Mouse (Mus musculus): ENCODE data around the gene Zfhx3. TPM values are rescaled to one million over a fixed set of nuclear protein-coding genes. Genes with fewer than 3 reads are reported as not detected.

Zfhx3 gene
- total and polyA plus RNA-seq, 3 experiments: 0.11 to 0.30 TPM; not detected in 1

- ATAC-seq (ENCODE audit: extremely low read depth, insufficient number of reproducible peaks, low FRiP score, poor library complexity, severe bottlenecking) (no peak), DNase-seq (ENCODE audit: low spot score) (no peak)
- Histone ChIP-seq H3K36me3 (replicated peaks) (no peaks in the 10 kb centered on the region), H3K4me3 (ENCODE audit: low read depth, low read length) (no peak overlapping the region), H3K27me3 (ENCODE audit: insufficient read depth, low read length) (no peaks in the 10 kb centered on the region), H3K4me1 (ENCODE audit: insufficient read depth, low read depth, low read length) (no peaks in the 10 kb centered on the region), H3K9me3 (replicated peaks) (peaks cover 51% of the 10 kb centered on the region)
- TF ChIP-seq TAL1 (conservative IDR thresholded peaks at IDR 0.05; ENCODE audit: low read depth, low read length) (no peak), CTCF (IDR thresholded peaks at IDR 0.05; ENCODE audit: low read depth, low read length) (no peak), GATA1 (IDR thresholded peaks at IDR 0.05; ENCODE audit: borderline replicate concordance, low read length) (no peak)
Observed at GRCm38 (mm10) chr8:108711490-108711793, 769.0 kb downstream of the Zfhx3 start.

DNA sequence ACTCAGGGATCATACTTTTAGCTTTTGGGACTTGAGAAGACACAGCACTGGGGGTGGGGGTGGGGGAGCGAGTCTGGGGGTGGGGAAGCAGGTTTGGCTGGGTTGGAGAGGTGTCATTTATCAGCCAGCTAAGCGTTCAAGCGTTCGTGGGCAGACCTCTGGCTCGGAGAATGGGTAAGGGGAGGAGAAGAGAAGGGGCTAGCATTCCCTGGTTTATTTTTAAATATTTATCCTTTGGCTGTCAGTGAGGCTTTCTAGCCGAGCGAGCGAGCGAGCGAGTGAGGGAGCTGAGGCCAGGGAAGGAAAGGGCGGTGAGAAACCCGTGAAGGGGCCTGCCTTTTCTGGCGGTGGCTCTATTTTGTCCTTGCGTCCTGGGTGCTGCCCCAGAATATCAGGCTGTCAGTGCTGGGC lies 769.6 kb downstream of the Zfhx3 start:
- DNase-seq (ENCODE audit: low spot score) (no peak), ATAC-seq (ENCODE audit: extremely low read depth, insufficient number of reproducible peaks, low FRiP score, poor library complexity, severe bottlenecking) (no peak)
- Histone ChIP-seq H3K27me3 (ENCODE audit: insufficient read depth, low read length) (no peaks in the 10 kb centered on the region), H3K36me3 (replicated peaks) (no peaks in the 10 kb centered on the region), H3K9me3 (replicated peaks) (peaks cover 54% of the 10 kb centered on the region), H3K4me1 (ENCODE audit: insufficient read depth, low read depth, low read length) (no peaks in the 10 kb centered on the region), H3K4me3 (ENCODE audit: low read depth, low read length) (no peak overlapping the region)
- no peak for TF ChIP-seq CTCF (IDR thresholded peaks at IDR 0.05; ENCODE audit: low read depth, low read length)
- no peak for TF ChIP-seq POLR2AphosphoS5 (IDR thresholded peaks at IDR 0.05; ENCODE audit: insufficient replicate concordance, low read depth, low read length)

DNA sequence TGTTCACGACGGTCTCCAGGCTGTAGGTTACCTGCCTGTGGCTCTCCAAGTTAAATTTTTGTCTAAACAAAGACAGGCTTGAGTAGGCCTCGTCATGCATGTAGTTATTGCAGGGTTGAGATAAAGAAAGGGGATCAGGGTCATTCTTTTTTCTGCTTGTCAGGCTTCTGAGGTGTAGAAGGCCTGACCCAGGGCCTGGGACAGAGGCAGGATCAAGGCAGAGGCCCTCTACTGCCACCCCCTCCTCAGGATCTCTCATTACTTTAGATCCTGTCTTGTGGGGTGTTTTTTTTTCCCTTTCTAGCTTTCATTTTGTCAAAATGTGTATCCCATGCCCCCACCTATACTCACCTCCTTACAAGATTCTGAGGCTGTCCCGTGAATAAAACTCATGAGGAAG lies 770.2 kb downstream of the Zfhx3 start:
- H3K9me3 ChIP-seq (replicated peaks): peaks cover 55% of the 10 kb centered on the region
- TF ChIP-seq POLR2AphosphoS5 (IDR thresholded peaks at IDR 0.05; ENCODE audit: insufficient replicate concordance, low read depth, low read length) (no peak), GATA2 (IDR thresholded peaks at IDR 0.05; ENCODE audit: borderline replicate concordance, low read depth, low read length) (no peak), GATA1 (IDR thresholded peaks at IDR 0.05; ENCODE audit: borderline replicate concordance, low read length) (no peak), CTCF (IDR thresholded peaks at IDR 0.05; ENCODE audit: low read depth, low read length) (no peak), TAL1 (conservative IDR thresholded peaks at IDR 0.05; ENCODE audit: low read depth, low read length) (no peak)
- H3K4me3 ChIP-seq (ENCODE audit: low read depth, low read length): no peak overlapping the region
- ATAC-seq (ENCODE audit: extremely low read depth, insufficient number of reproducible peaks, low FRiP score, poor library complexity, severe bottlenecking) (no peak), DNase-seq (ENCODE audit: low spot score) (no peak)
- H3K4me1 ChIP-seq (ENCODE audit: insufficient read depth, low read depth, low read length): no peaks in the 10 kb centered on the region
- no peaks in the 10 kb centered on the region for H3K36me3 ChIP-seq (replicated peaks)
- no peaks in the 10 kb centered on the region for H3K27me3 ChIP-seq (ENCODE audit: insufficient read depth, low read length)

DNA sequence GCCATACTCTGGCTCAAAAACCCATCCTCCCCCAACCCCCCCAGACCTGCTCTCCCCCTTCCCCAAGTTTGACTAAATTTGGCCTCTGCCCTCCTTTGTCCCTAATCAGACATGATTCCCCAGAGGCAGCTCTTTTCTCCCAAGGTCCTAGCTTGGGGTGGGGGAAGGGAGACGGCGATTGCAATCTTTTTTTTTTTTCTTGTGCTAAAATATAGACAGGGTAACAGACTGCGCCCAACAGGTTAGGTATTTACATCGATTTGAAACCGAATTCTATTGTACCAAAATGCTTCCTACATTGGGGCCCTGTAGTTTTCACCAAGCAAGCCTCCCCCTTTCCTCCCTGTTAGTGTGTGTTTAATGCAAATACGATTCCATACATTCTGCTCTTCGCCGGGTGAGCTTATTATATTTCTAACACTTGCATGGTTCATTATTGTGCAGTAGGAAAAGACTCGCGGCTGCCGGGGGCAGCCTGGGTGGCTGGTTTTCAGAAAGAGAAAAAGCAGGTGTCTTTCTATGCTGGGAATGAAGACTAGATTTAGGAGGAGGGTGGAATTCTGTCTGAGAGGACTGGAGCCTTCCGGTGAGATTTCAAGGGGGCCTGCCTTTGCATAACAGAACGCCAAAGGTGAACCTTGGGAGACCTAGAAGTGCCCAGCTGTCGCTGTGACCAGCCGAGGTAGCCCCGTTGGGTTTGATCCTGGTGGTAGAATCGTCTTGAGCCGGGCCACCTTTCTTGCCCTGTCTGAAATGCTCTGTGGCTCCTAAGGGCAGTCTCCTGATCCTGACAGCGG lies 771.1 kb downstream of the Zfhx3 start:
- Histone ChIP-seq H3K36me3 (replicated peaks) (no peaks in the 10 kb centered on the region), H3K4me1 (ENCODE audit: insufficient read depth, low read depth, low read length) (no peaks in the 10 kb centered on the region), H3K9me3 (replicated peaks) (peaks cover 61% of the 10 kb centered on the region), H3K4me3 (ENCODE audit: low read depth, low read length) (no peak overlapping the region), H3K27me3 (ENCODE audit: insufficient read depth, low read length) (no peaks in the 10 kb centered on the region)
- DNase-seq (ENCODE audit: low spot score) (no peak), ATAC-seq (ENCODE audit: extremely low read depth, insufficient number of reproducible peaks, low FRiP score, poor library complexity, severe bottlenecking) (no peak)
- TF ChIP-seq TAL1 (conservative IDR thresholded peaks at IDR 0.05; ENCODE audit: low read depth, low read length): no peak
- TF ChIP-seq GATA1 (IDR thresholded peaks at IDR 0.05; ENCODE audit: borderline replicate concordance, low read length): no peak
- no peak for TF ChIP-seq CTCF (IDR thresholded peaks at IDR 0.05; ENCODE audit: low read depth, low read length)
- no peak for TF ChIP-seq GATA2 (IDR thresholded peaks at IDR 0.05; ENCODE audit: borderline replicate concordance, low read depth, low read length)
- TF ChIP-seq POLR2AphosphoS5 (IDR thresholded peaks at IDR 0.05; ENCODE audit: insufficient replicate concordance, low read depth, low read length): no peak

GRCm38 (mm10) chr8:108714143-108714635 lies 771.7 kb downstream of the Zfhx3 start:
- H3K4me3 ChIP-seq (ENCODE audit: low read depth, low read length): no peak overlapping the region
- no peak for ATAC-seq (ENCODE audit: extremely low read depth, insufficient number of reproducible peaks, low FRiP score, poor library complexity, severe bottlenecking)
- no peaks in the 10 kb centered on the region for H3K36me3 ChIP-seq (replicated peaks)
- TF ChIP-seq TAL1 (conservative IDR thresholded peaks at IDR 0.05; ENCODE audit: low read depth, low read length) (no peak), GATA1 (IDR thresholded peaks at IDR 0.05; ENCODE audit: borderline replicate concordance, low read length) (no peak)
- no peak for DNase-seq (ENCODE audit: low spot score)
- no peaks in the 10 kb centered on the region for H3K27me3 ChIP-seq (ENCODE audit: insufficient read depth, low read length)
- peaks cover 62% of the 10 kb centered on the region for H3K9me3 ChIP-seq (replicated peaks)
- H3K4me1 ChIP-seq (ENCODE audit: insufficient read depth, low read depth, low read length): no peaks in the 10 kb centered on the region

DNA sequence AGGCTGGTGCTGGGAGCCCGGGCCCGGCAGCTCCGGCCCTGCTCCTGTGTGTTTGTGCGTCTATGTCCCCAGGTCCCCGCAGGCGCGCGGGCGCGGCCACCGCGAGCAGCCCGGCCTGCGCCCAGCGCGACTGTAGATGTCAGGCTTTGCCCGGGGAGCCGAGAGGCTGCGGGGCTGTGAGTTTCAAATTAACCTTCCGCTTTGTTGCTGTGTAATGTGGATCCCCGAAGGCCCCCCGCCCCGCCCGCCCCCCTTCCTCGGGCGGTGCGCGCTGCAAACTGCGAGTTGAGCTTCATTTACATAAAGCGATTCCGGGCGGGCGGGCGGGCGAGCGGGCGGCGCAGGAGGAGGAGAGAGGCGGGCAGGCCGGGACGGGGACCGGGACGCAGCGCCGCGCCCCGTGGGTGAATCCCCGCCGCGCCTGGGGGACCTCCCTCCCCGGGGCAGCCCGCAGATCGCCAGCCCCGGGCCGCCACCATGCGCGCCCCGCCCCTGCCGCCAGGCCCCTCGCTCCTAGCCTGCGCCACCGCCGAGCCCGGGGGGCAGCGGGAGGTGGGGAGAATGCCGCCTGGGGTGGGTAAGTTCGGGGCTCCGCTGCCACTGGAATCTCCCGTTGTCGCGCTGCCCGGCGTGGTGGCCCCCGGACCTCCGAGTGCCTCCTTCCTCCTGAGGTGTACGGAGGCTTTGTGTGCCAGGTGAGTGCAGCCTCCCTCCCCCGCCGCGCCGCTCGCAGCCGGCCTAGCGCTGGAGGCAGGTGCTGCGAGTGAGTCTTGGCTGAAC lies 772.4 kb downstream of the Zfhx3 start:
- Histone ChIP-seq H3K9me3 (replicated peaks) (peaks cover 61% of the 10 kb centered on the region), H3K4me1 (ENCODE audit: insufficient read depth, low read depth, low read length) (no peaks in the 10 kb centered on the region), H3K27me3 (ENCODE audit: insufficient read depth, low read length) (no peaks in the 10 kb centered on the region), H3K4me3 (ENCODE audit: low read depth, low read length) (peak overlapping the region; percentile 20; the same call in 1 of the 2 replicates), H3K36me3 (replicated peaks) (no peaks in the 10 kb centered on the region)
- no peak for ATAC-seq (ENCODE audit: extremely low read depth, insufficient number of reproducible peaks, low FRiP score, poor library complexity, severe bottlenecking)
- TF ChIP-seq GATA2 (IDR thresholded peaks at IDR 0.05; ENCODE audit: borderline replicate concordance, low read depth, low read length) (no peak), TAL1 (conservative IDR thresholded peaks at IDR 0.05; ENCODE audit: low read depth, low read length) (no peak)
- no peak for DNase-seq (ENCODE audit: low spot score)
